Mouse (Mus musculus): ENCODE measurements around the gene Mkrn2. TPM values are rescaled to one million over a fixed set of nuclear protein-coding genes. Genes with fewer than 3 reads are reported as not detected.

Gene Mkrn2
- polyA plus RNA-seq (2015; fragmentation: Nextera tagmentation; extraction: Ambion mirVana) = 36.8 and 40.0 TPM in 2 replicates

GRCm38 (mm10) chr6:115601715-115602523 is at the start of gene Mkrn2:
Mkrn2 (plus strand) TSS chr6:115601902.
- peaks cover 13% of the 10 kb centered on the region for H3K4me1 ChIP-seq
- no peaks in the 10 kb centered on the region for H3K27me3 ChIP-seq (replicated peaks)
- H3K36me3 ChIP-seq (replicated peaks) = no peaks in the 10 kb centered on the region
- H3K9me3 ChIP-seq = no peaks in the 10 kb centered on the region
- H3K27ac ChIP-seq = peak within 1 kb of the TSS; percentile 88
- peak within 1 kb of the TSS; percentile 85 for H3K4me3 ChIP-seq
- H3K9ac ChIP-seq = peak within 1 kb of the TSS; percentile 72
- peak; percentile 96 for ATAC-seq (replicated peaks)
- WGBS = under 1% methylated on average over 60 of the region's 61 CpGs
- H3K4me2 ChIP-seq = peak within 1 kb of the TSS; percentile 83

GRCm38 (mm10) chr6:115555485-115555884 is 46.2 kb upstream of the Mkrn2 start:
- Histone ChIP-seq H3K27ac (no peak overlapping the region), H3K36me3 (replicated peaks) (peaks cover 27% of the 10 kb centered on the region), H3K4me3 (no peak overlapping the region), H3K4me1 (no peaks in the 10 kb centered on the region), H3K4me2 (no peak overlapping the region), H3K9me3 (no peaks in the 10 kb centered on the region), H3K9ac (no peak overlapping the region), H3K27me3 (replicated peaks) (no peaks in the 10 kb centered on the region)
- no peak for ATAC-seq (replicated peaks)
- WGBS = 81% methylated on average over 5 of the region's 5 CpGs

GRCm38 (mm10) chr6:115558176-115558575 is 43.5 kb upstream of the Mkrn2 start:
- Histone ChIP-seq H3K36me3 (replicated peaks) (peaks cover 24% of the 10 kb centered on the region), H3K27ac (no peak overlapping the region)
- ATAC-seq (replicated peaks) = no peak

DNA sequence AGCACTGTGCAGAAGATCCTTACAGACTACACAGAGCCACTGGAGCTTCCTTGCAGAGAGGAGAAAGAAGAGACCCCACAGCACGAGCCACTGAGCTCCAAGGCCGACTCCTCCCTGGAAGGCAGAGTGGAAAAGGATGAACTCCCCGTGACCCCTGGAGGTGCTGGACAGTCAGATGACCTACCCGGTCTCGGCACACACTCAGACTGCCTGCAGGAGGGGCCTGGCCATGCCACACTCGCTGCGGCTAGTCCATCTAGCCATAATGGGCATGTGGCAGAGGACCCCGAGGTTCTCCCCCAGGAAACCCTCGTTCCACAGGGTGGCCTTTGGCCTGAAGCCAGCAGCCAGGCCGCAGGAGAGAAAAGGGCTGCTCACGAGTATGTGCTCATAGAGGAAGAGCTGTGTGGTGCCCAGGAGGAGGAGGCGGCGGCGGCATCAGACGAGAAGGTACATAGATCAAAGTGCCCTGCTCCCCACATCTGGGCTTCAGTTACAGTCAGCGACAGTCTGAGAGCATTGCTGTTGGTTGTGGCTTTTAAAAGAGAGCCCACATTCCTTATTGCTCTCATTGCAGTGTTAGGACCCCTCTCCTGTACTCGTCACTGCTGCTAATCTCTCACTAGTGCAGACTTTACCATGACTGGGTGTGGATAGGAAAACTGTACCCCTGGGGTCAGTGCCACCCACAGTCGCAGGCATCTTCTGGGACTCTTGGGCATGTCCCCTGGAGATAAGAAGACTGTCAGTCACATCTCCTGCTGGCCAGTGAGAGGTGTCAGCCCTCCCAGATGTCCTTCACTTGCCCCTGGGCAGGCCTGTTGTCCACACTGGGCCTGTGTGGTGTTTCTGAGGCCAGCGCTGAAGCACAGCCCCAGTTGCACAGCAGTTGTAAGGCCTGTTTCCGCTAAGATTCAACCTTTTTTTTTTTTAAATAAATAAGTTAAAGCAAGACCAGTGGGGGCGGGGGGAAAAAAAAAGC is 41.8 kb upstream of the Mkrn2 start:
- 86% methylated on average over 21 of the region's 21 CpGs for WGBS

More at GRCm38 (mm10) chr6:115558176-115558575, 43.5 kb upstream of the Mkrn2 start:
- H3K9ac ChIP-seq = no peak overlapping the region
- no peaks in the 10 kb centered on the region for H3K4me1 ChIP-seq
- H3K9me3 ChIP-seq = no peaks in the 10 kb centered on the region
- H3K4me2 ChIP-seq = no peak overlapping the region
- no peaks in the 10 kb centered on the region for H3K27me3 ChIP-seq (replicated peaks)
- H3K4me3 ChIP-seq = no peak overlapping the region
- 93% methylated on average over 2 of the region's 2 CpGs for WGBS

DNA sequence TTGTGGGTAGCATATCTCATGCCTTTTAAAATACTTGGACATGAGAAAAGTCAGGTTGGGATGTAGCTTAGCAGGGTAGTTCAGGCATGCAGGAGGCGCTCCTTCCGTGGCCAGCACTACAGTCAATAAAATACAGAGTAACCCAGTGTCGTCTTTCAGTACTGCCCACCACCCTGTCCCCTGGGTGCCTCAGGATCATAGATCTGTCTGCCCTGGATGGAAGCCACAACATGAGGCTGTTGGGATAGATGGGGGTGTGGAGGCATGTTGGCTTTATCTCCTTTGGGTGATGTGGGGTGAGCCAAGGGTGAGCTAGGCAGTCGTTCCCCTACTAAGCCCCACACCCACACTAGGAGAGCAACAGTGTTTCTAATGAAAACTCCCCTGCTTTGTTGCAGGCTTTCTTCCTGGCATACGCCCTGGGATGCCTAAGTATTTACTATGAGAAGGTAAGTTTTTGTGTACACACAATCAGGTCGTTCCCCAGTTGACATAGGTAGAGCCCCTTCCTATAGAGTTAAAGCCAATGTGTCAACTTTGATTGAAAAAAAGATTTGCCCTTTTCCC is 36.1 kb upstream of the Mkrn2 start:
- Histone ChIP-seq H3K4me1 (no peaks in the 10 kb centered on the region), H3K36me3 (replicated peaks) (peaks cover 31% of the 10 kb centered on the region), H3K4me3 (no peak overlapping the region), H3K27me3 (replicated peaks) (no peaks in the 10 kb centered on the region), H3K4me2 (no peak overlapping the region), H3K9me3 (no peaks in the 10 kb centered on the region), H3K9ac (no peak overlapping the region), H3K27ac (no peak overlapping the region)
- ATAC-seq (replicated peaks) = no peak
- 97% methylated on average over 6 of the region's 6 CpGs for WGBS

More for the DNA sequence above, 41.8 kb upstream of the Mkrn2 start:
- ATAC-seq (replicated peaks) = no peak
- Histone ChIP-seq H3K4me1 (no peaks in the 10 kb centered on the region), H3K9ac (no peak overlapping the region), H3K27ac (no peak overlapping the region), H3K9me3 (no peaks in the 10 kb centered on the region), H3K36me3 (replicated peaks) (peaks cover 17% of the 10 kb centered on the region), H3K4me2 (no peak overlapping the region), H3K27me3 (replicated peaks) (no peaks in the 10 kb centered on the region), H3K4me3 (no peak overlapping the region)

DNA sequence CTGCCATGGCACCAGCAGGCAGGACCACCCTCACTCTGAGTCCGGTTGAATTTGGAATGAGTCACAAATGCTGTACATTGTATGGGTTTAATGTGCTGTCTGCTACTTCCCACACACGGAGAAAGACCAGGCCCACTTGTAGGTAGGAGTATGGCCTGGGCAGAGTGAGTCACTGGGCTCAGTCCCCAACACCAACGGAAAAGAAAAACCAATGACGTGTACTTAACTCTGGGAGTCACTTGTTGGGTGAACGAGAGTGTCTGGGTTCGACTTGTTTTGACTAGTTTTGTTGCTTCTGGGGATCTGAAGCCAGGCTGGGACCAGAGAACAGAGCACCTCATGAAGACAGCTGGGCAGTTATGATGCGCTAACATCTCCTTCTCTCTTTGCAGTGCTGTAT is 27.5 kb upstream of the Mkrn2 start:
- Histone ChIP-seq H3K4me2 (no peak overlapping the region), H3K27me3 (replicated peaks) (no peaks in the 10 kb centered on the region), H3K4me1 (no peaks in the 10 kb centered on the region), H3K9ac (no peak overlapping the region), H3K36me3 (replicated peaks) (peaks cover 29% of the 10 kb centered on the region), H3K9me3 (no peaks in the 10 kb centered on the region), H3K27ac (no peak overlapping the region), H3K4me3 (no peak overlapping the region)
- WGBS = 95% methylated on average over 7 of the region's 7 CpGs
- ATAC-seq (replicated peaks) = no peak

GRCm38 (mm10) chr6:115577407-115577806 is 24.3 kb upstream of the Mkrn2 start:
- WGBS = 89% methylated on average over 5 of the region's 5 CpGs
- no peak overlapping the region for H3K4me2 ChIP-seq
- no peak for ATAC-seq (replicated peaks)
- H3K4me1 ChIP-seq = no peaks in the 10 kb centered on the region
- H3K9me3 ChIP-seq = no peaks in the 10 kb centered on the region
- H3K36me3 ChIP-seq (replicated peaks) = peaks cover 19% of the 10 kb centered on the region; the same call in 1 of the 2 replicates
- H3K9ac ChIP-seq = no peak overlapping the region
- no peaks in the 10 kb centered on the region for H3K27me3 ChIP-seq (replicated peaks)
- H3K27ac ChIP-seq = no peak overlapping the region
- no peak overlapping the region for H3K4me3 ChIP-seq

DNA sequence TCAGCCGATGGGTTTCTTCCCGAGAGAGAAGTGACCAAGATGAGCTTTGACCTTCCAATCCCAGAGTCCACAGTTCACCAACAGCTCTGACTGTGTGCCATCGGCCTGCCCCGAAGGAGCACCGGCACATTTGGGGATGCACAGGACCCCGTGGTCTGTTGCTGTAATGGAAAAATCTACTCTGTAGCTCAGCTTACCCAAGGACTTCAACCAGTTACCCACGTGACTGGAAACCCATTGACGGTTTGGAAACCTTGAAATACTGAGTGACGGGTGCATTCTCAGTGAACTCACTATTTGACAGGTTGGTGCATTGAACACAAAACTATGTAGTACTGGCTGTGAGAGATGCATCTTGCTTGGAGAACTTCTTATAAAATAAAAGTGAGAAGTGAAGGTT is 23.8 kb upstream of the Mkrn2 start:
- Histone ChIP-seq H3K4me2 (no peak overlapping the region), H3K4me1 (no peaks in the 10 kb centered on the region), H3K27ac (no peak overlapping the region), H3K27me3 (replicated peaks) (no peaks in the 10 kb centered on the region), H3K4me3 (no peak overlapping the region), H3K36me3 (replicated peaks) (peaks cover 19% of the 10 kb centered on the region; the same call in 1 of the 2 replicates), H3K9me3 (no peaks in the 10 kb centered on the region), H3K9ac (no peak overlapping the region)
- 90% methylated on average over 9 of the region's 9 CpGs for WGBS
- no peak for ATAC-seq (replicated peaks)

DNA sequence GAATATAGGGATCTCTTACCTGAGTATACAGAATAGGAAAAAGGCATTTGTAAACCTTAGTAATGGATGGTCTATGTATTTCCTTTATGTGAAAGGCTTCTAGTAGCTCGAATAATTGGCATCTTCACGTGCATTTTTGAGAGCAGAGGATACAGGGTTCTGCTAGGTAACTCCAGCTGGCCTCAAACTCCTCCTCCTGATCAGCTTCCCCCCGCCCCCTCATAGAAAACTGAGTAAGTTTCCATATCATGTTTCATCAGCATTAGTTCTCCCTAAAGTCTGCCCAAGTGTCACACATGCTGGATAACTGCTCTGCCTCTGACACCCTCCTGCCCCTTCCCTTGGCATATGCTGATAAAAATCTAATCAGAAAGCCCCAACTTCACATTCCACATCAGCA is 20.9 kb upstream of the Mkrn2 start:
- H3K4me1 ChIP-seq = no peaks in the 10 kb centered on the region
- no peak overlapping the region for H3K4me3 ChIP-seq
- 89% methylated on average over 3 of the region's 3 CpGs for WGBS
- ATAC-seq (replicated peaks) = no peak
- peaks cover 19% of the 10 kb centered on the region; the same call in 1 of the 2 replicates for H3K36me3 ChIP-seq (replicated peaks)
- no peaks in the 10 kb centered on the region for H3K9me3 ChIP-seq
- no peak overlapping the region for H3K27ac ChIP-seq
- H3K4me2 ChIP-seq = no peak overlapping the region
- no peak overlapping the region for H3K9ac ChIP-seq
- no peaks in the 10 kb centered on the region for H3K27me3 ChIP-seq (replicated peaks)

DNA sequence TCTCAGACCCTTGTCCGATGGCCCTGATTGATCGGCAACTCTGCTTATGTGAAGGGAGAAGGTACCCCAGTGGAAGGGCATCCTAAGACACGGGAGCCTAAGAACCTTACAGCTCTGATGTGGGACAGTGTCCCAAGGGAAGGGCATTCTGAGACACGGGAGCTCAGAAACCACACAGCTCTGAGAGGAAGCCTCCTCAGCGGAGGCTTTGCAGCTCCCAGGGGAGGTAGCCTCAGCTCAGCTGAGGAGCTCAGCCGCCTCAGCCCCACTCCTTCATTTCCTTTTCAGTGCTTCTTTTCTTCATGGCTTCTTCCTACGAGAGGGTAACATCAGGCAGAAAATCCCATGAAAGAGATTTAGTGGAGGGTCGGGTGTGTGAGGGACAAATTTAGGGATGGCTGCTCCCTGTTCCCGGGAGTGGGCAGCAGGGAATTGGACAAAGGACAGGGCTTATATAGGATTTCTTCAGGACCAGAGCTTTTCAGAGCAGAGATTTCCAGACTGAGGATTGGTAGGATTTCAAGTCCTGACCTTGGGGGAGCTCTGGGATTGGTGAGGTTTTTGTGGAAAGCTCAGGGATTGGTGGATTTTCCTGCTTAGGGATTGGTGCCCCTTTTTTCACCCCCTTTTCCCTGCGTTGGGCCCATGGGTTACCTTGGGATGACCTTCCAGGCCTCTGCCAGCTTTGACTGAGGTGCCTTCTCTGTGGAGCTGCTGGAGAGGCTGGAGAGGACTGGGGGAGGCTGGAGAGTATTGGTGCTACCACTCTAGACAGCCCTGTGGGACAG is 19.2 kb upstream of the Mkrn2 start:
- Histone ChIP-seq H3K4me2 (no peak overlapping the region), H3K4me3 (no peak overlapping the region), H3K27ac (no peak overlapping the region), H3K9ac (no peak overlapping the region), H3K36me3 (replicated peaks) (peaks cover 13% of the 10 kb centered on the region; the same call in 1 of the 2 replicates), H3K9me3 (no peaks in the 10 kb centered on the region), H3K27me3 (replicated peaks) (no peaks in the 10 kb centered on the region), H3K4me1 (no peaks in the 10 kb centered on the region)
- WGBS = 71% methylated on average over 10 of the region's 10 CpGs
- ATAC-seq (replicated peaks) = no peak

- Histone ChIP-seq H3K27ac (no peak overlapping the region), H3K4me1 (no peaks in the 10 kb centered on the region), H3K4me2 (no peak overlapping the region), H3K4me3 (no peak overlapping the region), H3K9ac (no peak overlapping the region), H3K36me3 (replicated peaks) (0 out of 2 replicates have a peak, but pooled peaks cover 7% of the 10 kb centered on the region), H3K27me3 (replicated peaks) (no peaks in the 10 kb centered on the region), H3K9me3 (no peaks in the 10 kb centered on the region)
- no peak for ATAC-seq (replicated peaks)
- WGBS = 81% methylated on average over 6 of the region's 6 CpGs
Measured at GRCm38 (mm10) chr6:115583430-115584125, 18.1 kb upstream of the Mkrn2 start.
